Mouse (Mus musculus) urinary bladder, postnatal 14 days (tissue): ENCODE measurements around the gene Mdfi.
A peak's percentile ranks its signal among the peaks of the same experiment; 100 is the strongest.
"Not testable (repeated sequence)": the region's sequence is repeated elsewhere in the genome, so short reads cannot be mapped to it uniquely, and the experiment has no call there.

ENCODE experiments used
- DNase-seq: peaks from one replicate; pipeline ENCODE4 v3.0.0; 2021; ENCODE audit warnings: low spot score

The Mdfi gene

DNA sequence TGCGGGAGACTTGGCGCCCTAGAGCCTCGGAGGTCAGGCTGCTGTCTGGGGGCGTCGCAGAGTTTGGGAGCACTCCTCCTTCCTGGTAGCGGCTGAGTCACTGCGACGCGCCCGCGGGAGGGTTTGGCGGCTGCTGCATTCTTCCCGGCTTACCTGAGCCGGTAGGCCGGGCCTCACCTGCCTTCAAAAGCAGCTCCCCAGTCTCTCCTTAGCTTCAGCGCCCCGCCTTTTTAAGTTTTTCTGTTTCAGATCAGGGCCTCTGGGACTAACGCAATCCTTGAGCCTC lies at the start of gene Mdfi:
Mdfi (minus strand) TSS at position 210 of the 286 bp plus-strand sequence.
- DNase-seq: peak; percentile 72

DNA sequence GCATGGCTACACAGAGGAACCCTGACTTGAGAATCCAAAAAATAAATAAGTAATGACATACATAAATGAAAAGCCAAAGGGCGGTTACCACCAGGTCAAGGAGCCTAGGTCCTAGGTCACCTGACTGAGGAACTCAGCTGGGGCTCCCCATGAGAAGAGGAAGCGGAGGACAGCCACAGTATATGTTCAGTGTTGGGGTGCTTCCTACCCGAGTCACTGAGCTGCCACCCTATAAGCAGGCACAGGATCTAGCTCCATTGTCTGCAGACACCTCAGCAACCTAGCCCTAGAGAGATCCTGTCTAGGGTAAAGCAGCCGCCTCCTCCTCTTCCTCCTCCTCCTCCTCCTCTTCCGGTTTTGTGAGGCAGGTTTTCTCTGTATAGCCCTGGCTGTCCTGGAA lies 48.6 kb upstream of the Mdfi start:
- DNase-seq: no peak

- DNase-seq: no peak
Observed at GRCm38 (mm10) chr17:47881330-47881729, 46.8 kb upstream of the Mdfi start.

- no peak for DNase-seq
Observed at GRCm38 (mm10) chr17:47879207-47879606, 44.7 kb upstream of the Mdfi start.

DNA sequence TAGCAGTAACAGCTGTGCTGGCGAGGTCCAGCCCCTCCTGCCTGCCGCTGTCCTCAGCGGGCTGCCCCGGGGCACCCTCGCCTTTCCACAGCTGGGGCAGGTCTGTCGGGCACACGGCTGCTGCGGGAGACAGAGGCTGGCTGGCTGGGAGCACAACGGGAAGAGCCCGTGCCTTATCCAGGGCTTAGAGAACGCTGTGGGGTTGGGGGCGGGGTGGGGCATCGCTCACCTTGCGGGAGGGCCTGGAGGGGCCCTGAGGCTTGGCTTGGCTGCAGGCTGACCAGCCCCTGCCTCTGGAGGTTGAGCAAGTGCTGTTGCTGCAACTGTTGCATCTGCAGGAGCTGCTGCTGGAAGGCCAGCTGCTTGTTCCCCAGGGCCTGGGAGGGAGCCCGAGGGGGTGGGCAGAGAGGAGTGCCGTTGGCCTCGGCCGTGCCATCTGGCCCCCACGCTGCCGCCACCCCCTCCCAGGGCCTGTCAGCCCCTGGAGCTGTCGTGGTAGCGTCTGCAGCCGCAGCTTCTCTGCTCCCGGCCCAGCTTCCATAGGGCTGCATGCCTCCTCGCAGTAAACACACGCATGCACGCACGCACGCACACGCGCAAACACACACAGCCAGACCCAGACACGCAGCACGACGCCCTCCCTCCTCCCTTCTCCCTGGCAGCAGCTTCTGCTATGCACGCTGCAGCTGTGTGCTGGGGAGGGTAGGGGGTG lies 44.0 kb upstream of the Mdfi start:
- no peak for DNase-seq

DNA sequence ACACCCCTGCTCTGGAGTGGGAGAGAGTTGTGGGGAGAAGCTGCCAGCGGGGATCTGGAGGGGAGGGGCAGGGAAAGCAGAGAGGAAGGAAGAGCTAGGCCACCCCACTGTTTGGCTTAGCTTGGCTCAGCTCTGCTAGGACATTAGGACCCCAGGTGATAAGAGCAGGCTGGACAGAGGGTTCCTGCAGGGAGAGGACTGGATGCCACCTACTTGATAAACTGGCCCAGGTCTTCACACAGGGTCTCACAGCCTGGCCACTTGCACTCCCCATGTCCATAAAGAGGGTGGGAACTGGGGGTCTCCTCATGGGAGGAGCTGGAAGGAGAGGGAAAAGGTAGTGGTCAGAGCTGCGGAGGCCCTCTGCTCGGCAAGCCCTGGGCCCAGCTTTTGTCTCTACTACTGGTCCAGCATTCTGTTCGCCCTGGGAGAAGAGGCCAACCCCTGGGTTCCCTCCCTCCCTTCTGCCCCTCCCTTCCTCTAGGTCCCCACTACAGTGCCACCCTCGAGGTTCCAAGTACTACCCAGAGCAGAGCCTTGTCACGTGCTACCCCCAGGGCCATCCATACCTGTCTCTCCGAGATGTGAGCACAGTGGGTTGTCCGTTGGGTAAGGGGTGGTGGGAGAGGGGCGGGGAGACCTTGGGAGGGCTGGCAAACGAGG lies 43.4 kb upstream of the Mdfi start:
- DNase-seq: no peak

GRCm38 (mm10) chr17:47876776-47877714 lies 42.6 kb upstream of the Mdfi start:
- DNase-seq: no peak

DNA sequence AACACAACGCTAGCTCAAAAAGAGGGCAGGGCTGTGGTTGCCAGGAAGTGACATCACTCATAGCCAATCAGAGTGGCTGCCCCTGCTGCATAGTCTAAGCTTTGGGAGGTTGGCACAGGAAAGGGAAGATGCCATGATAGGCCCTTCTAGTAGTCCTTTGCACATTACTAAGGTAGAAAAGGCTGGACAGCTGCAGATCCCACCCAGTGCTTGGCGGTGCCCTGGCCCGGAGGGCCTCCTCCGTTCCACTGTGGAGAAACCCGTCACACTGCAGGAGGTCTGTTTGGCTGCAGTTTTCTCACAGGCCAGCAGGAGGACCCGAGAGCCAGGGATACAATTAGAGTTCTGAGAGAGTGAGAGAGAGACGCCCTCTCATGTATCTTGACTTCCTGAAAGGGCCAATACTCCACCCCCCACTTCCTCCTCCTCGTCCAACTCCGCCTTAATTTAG lies 38.9 kb upstream of the Mdfi start:
- peak; percentile 87 for DNase-seq

- DNase-seq: no peak
Observed at GRCm38 (mm10) chr17:47872311-47873011, 38.0 kb upstream of the Mdfi start.

- no peak for DNase-seq
Observed at GRCm38 (mm10) chr17:47869874-47870273, 35.4 kb upstream of the Mdfi start.

DNA sequence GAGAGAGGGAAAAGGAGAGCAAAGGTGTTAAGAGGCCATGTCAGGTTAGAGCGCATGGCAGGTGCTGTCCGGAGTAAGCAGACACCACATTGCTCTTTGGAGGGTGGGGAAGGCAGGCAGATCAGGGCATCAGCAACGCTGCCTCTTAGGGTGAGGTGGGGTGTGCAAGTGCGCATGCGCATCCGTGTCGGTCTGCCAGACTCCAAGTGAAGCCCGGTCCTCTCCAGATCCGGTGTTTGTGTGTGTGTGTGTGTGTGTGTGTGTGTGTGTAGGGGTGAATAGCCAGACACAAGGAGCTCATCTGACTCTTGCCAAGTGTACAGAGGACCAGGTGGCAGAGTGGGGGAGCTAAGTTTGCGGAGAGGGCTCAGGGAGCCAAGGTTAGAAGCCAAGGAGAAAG lies 31.5 kb upstream of the Mdfi start:
- DNase-seq: no peak

DNA sequence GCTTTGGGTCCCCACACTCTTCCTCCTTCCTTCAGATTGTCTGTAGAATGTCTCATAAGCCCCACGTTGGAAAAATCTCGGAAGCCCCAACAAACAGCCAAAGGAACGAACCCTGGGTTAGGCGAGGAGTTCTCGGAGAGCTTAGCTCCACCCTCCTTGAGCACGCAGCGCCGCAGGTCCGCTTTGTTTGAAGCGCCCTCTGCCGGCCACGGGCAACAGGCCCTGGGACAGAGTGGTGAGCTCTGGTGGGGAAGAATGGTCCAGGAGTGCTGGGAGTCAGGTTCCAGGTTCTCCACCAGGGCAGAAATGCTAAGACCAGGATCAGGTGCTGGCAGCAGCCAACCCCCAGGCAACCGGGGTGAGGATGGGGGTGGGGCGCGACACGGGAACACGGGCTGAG lies 30.0 kb upstream of the Mdfi start:
- peak; percentile 92 for DNase-seq

DNA sequence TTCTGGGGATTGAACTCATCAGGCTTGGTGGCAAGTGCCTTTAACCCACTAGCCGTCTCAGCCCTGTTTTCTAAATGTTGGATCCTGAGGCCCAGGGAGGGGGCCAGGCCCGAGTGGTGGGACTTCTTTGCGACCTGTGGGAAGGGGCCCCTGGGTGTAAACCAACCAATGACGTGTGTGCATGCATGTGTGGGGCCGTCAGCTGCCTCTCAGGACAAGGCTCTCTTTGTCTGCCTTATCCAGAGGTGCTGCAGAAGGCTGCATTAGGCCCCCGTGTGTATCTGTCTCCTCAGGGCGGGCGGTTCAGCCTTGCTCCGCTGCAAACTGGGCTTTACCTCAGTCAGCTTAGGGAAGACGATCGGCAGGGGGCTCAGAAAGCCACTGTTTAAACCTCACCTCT lies 28.9 kb upstream of the Mdfi start:
- no peak for DNase-seq

GRCm38 (mm10) chr17:47863023-47863422 lies 28.5 kb upstream of the Mdfi start:
- no peak for DNase-seq

- no peak for DNase-seq
Observed at GRCm38 (mm10) chr17:47855544-47855943, 21.1 kb upstream of the Mdfi start.

- DNase-seq: no peak
Observed at GRCm38 (mm10) chr17:47854908-47855307, 20.4 kb upstream of the Mdfi start.

DNA sequence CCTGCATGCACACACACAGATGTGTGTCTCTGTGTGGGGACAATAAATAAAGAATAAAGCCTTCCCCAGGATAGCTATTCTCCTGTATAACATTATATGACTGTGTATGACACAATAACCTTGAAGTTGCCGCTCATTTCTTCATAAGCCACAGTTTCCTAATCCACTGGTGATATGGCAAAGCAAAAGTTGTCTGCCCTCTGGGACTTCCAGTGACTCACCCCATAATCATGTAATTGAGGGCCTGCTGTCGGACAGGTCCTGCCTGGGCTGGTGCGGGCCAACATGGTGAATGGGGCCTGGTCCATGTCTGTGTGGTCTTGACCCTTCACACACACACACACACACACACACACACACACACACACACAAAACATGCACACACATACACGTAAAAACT lies 19.3 kb upstream of the Mdfi start:
- no peak for DNase-seq

GRCm38 (mm10) chr17:47853336-47853735 lies 18.8 kb upstream of the Mdfi start:
- no peak for DNase-seq

DNA sequence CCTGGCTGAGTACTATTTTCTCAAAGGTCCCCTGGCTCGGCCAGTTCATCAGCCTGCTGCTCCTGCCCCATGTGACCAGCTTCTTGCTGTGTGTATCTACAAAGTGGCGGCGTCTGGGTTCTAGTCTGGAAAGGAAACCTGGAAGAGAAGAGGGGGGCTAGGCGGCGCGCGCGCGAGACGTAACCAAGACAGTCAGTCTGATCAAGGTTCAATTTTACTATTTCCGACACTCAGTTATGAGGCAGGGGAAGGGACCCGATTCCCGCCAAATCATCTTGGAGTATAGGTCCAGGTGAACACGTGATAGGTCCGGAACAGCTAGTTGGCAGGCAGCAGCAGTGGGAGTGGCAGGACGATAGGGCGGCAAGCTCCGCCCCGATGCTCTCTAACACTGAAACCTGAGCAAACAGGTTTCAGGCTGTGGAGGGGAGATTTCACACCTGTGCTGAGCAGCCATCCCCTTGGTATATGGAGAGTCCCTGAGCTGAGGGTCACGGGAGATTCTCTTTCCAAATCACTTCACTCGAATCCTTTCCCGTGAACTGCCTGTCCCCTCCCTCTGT lies 17.4 kb upstream of the Mdfi start:
- not testable (repeated sequence) for DNase-seq

DNA sequence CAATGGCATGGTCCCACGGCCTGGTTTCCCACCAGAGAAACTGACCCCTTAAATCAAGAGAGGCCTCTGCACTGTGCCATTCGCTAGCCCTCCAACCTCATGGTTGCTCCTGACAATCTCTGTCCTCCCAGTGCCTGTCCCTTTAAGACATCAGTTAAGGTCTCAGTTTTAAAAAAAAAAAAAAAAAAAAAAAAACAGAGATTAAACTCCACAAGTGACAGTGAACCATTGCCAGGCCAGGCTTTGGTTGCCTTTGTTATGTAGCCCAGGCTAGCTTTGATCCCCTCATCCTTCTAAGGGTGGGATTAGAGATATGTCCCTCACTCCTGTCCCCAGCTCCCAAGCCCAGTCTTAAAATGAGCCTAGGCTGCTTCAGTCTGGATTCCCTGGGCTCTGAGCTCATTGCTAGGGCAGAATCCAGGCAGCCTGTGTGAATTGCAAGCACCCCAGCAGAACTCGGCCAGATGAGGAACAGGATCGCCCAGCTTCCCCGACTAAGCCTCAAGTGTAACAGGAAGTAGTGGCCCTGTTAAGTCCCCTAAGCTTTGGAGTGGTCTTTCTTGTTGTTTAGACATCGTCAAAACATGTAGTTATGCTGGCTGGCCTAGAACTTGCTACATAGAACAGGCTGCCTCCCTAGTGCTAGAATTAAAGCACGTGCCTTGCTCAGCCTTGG lies 16.3 kb upstream of the Mdfi start:
- DNase-seq: no peak

- DNase-seq: no peak
Observed at GRCm38 (mm10) chr17:47850035-47850434, 15.5 kb upstream of the Mdfi start.
